Mouse (Mus musculus): ENCODE data around the gene Gpr143.
"Not testable (repeated sequence)": the region's sequence is repeated elsewhere in the genome, so short reads cannot be mapped to it uniquely, and the experiment has no call there.

Gpr143 gene

DNA sequence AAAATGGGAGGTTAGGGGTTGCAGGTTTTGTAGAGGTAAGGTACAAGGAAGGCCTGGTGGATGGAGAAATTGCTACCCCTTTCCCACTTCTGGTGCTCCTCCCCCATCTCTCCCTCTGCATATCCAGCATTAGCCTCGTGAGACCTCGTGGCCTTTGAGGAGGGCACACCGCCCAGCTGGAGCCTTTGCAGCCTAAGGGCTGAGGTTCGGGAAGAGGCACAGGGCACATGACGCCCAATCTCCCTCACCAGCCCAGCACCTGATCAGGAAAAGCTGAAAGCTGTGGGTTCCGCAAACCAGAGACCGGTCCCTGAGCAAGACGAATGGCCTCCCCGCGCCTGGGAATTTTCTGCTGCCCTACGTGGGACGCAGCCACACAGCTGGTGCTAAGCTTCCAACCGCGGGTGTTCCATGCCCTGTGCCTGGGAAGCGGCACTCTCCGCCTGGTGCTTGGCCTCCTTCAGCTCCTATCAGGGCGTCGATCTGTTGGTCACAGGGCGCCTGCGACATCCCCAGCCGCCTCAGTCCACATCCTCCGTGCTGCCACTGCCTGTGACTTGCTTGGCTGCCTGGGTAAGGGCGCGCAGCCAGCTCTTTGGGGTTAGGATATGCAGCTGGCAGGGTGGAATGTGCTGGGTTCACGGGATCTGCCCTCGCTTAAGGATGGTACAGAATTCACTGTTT lies at the start of gene Gpr143:
Gpr143 (plus strand) TSS at position 202 of the 684 bp plus-strand sequence.
- DNase-seq (ENCODE audit: low spot score in 2 of 2): no peak

DNA sequence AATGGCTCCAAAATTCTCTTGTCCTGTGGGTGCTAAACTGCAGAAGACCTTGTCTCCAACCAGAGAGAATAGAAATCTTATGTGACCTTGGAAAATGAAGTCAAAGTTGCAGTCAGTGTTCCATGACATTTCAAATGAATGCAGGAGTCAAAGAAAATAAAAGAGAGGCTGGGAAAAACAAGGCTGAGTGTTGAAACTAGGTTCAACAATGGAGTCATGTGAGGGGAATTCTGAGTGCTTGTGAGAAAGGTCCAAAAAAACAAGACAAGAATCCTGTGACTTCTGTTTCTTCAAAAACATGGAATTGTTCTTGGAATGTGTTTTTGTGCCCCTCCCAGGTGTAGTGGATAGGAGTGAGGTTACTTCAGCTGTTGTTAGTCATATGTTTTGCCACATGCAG lies 46.4 kb upstream of the Gpr143 start:
- DNase-seq (ENCODE audit: low spot score in 2 of 2): no peak

DNA sequence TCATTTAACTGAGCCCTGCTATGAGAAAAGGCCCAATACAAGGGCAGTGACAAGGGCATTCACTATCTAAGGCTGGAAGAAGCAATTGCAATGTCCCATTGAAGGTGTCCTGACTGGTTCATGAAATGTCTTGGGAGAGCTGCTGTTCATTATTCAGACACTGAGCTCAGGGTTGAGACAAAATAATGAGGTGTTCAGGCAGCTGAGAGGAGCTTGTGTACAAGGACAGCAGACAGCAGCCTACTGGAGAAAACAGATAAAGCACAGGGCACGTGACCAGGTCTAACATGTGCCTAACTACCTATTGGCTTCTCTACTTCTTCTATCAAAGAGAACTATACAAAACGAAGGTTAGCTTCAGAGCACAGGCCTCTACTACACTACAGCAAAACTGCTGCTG lies 43.5 kb upstream of the Gpr143 start:
- no peak for DNase-seq (ENCODE audit: low spot score in 2 of 2)

DNA sequence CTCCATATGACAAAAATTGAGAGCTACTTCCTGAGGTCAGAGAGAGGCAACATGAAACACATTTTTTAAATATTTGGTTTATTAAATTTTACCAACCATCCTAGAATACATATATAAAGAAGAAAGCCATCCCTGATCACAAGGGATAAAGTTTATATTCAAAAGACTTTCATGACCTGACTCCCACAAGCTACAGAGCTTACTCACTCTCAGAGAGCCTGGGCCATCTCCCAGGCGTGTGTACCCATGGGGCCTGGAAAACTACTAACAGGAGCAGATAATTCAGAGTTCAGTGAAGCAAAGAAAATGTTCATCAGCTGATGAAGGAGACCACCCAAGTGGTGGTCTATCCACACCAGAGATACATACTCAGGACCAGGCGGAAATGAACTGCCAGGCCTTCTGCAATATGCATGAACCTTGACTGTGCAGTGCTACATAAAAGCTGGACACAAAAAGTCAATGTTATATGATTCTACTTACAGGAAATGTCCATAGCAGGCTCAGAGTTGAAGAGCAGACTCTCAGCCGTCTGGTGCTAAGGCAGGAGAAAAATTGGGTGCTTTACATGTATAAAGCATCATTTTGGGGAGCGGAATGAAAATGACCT lies 42.9 kb upstream of the Gpr143 start:
- no peak for DNase-seq (ENCODE audit: low spot score in 2 of 2)

DNA sequence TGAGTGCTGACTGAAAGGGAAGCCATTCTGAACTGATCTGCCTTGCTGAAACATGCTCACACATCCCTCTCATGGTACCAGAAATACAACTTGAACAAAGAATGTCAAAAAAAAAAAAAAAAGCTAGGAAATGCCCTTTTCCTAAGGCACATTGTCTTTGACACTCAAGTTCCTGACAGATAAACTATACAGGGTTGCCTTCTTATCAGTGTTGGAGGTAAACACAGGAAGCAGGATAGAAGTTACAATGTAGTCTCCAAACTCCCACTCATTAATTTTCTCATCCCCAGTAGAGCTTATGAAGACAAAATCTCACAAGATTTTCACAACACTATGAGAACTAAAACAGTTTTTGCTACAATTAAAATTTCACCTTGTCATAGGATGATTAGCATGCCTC lies 38.1 kb upstream of the Gpr143 start:
- DNase-seq (ENCODE audit: low spot score in 2 of 2): no peak

DNA sequence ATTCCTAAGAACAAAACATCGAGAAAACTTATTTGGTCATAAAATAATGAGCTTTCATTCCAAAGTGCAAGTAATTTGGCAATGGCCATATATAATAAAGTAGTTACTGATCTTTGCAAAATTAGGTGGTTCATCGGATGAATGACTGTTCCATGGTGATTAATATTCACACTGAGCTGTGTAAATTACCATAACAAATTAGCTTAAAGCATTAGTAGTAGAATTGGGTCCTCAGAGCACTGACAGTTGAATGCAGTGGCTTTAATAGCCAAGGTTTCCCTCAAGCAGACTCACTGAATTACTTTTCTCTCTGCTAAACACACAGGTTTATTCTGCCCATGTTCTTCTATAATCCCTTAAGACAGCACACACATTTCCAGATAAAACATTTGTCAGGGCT lies 35.8 kb upstream of the Gpr143 start:
- no peak for DNase-seq (ENCODE audit: low spot score in 2 of 2)

DNA sequence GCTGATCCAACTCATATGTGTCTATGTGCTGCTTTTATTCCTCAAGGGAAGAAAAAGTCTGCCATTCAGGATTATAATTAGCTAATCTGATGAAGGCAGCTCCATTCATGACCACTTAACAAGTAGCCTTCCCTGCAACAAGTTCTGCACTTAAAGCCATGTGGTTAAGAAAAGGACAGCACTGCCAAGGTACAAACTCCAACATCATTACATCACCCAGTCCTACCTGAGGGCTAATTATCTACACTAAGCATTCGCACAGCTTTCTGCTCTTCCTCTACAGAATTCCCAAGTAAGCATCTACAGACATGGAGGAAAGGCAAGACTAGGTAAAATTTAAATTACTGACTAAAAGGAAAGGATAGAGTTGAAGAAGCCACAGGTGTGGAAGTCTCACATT lies 25.9 kb upstream of the Gpr143 start:
- DNase-seq (ENCODE audit: low spot score in 2 of 2): no peak

DNA sequence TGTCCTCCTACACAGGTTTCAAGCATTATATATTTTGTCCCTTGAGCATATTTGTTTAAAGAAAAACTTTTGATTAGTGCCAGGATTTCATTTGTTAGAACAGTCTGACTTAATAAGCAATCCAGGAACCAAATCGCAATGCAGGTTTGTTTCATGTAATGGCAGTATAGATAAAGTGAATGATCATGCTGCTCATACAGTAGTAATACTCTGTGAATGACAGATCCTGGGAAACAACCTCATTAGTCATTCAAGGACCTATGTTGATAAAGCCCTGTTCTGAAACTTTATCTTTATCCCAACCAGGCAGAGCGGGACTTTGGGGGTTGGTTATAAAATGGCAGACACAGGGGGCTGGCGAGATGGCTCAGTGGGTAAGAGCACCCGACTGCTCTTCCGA lies 25.4 kb upstream of the Gpr143 start:
- DNase-seq (ENCODE audit: low spot score in 2 of 2): no peak

DNA sequence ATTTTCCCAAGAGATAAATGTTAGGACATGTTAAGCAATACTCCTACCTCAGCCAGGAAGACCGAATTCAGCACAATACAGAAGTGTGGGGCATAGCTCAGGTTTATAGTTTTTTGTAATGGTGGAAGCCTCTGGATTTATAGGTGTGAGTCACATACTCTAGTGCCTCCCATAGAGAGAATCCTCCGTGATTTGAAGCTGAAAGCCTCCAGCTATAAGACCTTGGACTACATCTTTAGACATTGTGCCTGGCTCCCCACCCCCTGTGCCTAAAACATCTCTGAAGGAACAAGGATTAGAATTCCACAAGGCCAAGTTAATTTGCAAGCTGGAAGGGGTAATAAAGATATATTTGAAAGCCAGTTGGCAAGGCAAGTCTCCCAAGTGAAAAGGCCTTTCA lies 19.3 kb upstream of the Gpr143 start:
- DNase-seq (ENCODE audit: low spot score in 2 of 2): no peak

DNA sequence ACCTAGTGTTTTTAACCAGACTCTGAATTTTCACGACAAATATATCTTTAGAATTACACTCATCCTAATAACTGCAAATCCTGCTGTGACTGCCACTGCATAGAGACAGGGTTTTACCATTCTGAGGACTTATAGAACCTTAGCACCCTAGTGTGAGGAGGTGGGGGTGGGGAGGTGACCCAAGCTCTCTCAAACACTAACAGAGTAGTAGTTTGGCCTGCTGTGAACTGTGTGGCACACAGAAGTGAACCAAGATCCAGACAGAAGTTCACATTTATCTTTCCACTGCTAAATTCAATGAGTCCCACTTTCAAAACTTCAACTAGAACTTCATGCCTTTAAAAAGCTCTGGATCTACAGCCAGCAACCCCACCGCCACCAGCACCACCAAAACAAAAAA lies 18.9 kb upstream of the Gpr143 start:
- DNase-seq (ENCODE audit: low spot score in 2 of 2): no peak

DNA sequence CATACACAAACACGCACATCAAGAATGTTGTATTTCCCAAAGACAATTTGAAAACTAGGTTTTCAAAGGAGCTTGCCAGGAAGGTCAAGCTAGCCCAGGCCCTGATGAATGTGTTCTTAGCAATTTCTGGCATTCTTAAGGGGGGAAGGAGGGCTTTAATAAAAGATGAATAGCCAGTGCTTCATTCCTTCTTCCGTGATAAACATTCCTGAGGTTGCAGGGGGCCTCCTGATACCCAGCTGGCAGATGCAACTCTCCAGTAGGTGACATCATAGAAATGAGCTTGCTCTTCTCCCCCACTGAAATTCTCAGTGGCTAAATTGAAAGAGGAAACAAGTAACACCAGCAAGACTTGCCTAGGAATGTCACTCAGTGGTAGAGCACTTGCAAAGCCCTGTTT lies 17.6 kb upstream of the Gpr143 start:
- DNase-seq (ENCODE audit: low spot score in 2 of 2): no peak

DNA sequence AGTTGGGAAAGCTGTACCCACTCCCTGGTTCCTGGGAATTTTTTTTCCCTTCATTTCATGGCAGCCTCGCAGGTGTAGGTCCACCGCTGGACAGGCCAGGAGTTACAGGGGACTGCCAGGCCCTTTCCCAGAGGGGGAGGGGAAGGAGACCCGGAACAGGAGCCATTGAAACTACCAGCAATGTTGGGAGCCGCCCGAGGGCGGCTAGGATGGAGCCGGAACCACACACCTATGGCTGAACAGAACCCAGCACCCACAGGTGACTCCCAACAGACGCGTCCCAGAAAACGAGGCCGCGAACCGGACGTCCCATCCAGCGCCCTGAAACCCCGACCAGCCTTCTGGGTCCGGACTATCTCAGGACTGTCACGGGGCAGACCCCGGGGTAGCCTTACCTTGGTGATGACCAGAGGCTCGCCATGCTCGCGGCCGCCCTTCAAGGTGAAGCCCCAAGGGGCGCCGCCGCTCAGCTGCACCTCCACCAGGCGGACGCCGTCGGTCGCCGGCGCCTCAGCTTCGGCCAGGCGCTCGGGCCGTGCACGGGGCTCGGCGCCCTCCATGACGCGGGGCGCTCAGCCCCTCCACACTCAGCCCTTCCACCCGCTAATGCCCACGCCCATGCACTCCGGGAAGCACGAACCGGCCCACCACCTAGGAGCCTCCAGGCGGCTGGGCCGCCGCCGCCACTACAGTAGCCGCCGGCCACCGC lies 12.7 kb upstream of the Gpr143 start, which contains the start of gene Shroom2:
Shroom2 (minus strand) TSS at position 575 of the 709 bp plus-strand sequence.
- DNase-seq (ENCODE audit: low spot score in 2 of 2): no peak

DNA sequence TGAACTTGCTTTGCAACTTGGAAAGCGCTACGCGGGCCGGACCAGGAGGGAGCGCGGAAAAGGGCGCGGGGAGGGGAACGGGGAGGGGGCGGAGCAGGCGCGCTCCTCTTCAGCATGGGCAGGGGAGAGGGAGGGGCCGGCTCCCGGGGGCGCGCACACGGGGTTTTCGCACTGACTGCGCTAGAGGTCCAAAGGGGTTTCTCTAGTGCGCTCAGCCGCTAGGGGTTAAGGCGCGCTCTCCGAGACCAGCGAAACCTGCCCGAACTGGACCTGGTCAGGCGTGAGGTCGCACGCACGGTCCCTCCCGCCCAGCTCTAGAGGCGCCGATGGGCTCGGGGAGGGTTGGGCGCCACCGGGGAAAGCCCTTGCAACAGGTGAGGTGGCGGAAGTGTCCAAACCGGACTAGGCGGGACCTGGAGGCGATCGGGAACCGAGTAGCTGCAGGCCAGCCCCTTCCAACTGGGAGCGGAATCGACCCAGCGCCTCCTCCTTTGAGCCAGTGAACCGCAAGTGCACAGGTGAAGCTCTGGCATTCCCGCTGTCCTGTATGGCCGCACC lies 12.0 kb upstream of the Gpr143 start:
- DNase-seq (ENCODE audit: low spot score in 2 of 2): peak; percentile 11 to 59

DNA sequence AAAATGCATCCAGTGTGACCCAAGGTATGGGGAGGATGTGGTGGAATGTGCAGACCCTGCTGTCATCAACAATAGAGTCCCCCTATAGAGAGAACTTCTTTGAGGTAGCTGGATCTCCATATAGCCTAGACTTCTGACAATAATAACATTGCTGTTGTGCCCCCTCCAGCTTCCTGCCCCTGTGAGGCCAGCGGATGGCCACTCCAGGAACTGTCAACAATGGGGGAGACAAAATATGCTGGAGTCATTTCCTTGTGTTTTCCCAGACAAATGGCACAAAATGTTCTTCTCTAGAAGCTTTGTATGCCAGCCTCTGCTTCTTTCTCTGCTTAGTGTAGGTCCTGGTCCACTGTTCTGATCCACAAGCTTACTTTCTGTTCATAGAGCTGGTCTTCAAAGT lies 6.4 kb downstream of the Gpr143 start:
- no peak for DNase-seq (ENCODE audit: low spot score in 2 of 2)

DNA sequence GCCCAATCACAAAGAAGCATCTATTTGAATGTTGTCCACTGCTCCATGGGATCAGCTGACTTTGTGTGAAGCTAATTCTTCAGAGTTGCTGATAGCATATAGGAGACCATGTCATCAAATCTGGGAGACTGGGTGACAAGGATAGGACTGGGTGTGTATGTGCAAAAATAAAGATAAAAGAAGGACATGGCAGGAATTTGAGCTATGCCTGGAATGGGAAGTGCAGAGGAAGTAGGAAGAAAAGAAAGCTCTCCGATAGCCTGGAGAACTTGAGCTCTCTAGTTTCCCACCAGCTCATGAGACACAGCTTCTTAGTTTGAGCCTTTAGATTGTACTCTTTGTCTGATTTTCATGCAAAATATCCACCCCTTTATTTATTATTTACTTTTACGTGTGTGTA lies 6.9 kb downstream of the Gpr143 start:
- DNase-seq (ENCODE audit: low spot score in 2 of 2): no peak

DNA sequence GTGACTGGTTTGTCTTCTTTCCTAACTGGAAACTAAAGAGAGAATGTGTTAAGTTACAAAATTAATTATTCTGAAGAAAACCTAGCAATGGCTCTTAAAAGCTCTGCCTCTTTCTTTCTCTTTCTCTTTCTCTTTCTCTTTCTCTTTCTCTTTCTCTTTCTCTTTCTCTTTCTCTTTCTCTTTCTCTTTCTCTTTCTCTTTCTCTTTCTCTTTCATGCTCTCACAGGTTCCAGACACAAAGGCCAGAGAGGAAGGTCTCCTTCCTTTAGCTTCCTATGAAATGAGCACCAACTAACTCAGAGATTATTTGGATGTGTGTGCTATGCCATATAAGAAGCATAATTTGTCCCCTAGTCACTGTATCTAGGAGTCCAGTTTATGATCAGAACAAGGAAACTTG lies 23.6 kb downstream of the Gpr143 start:
- DNase-seq (ENCODE audit: low spot score in 2 of 2): no peak

DNA sequence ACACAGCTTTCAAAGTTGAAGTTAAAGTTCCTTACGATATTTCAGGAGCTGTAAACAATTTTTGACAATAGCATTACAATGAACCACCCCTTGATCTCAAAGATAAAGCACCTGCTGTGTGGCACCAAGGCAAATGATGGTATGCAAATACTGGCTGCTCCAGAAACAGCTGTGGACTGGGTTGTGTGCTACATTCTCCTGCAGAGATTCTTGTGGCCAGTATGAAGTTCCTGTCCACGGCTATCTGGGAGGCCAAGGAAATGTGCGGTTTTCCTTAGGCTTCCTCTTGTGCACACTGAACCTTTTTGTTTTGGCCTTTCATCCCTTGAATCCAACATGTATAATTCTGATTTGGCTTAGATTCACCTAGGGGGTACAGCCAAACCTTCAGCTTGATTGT lies 31.6 kb downstream of the Gpr143 start:
- no peak for DNase-seq (ENCODE audit: low spot score in 2 of 2)

DNA sequence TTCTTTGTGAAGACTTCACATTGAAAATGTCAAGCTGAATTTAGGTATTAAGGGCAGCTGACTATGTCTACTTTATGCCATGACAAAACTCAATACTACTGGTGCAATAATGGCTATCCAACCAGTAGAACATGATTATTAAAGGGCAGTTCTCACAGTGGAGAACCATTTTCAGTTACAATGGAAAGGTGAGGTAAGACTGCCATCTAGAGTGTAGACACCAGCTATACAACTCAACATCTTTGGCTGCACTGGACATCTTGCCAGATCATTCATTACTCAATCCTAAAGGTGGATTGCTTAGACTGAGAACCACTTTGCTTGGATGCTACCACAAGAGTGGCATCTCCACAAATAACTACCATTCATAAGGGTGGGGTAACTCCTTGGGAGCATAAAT lies 37.3 kb downstream of the Gpr143 start:
- DNase-seq (ENCODE audit: low spot score in 2 of 2): no peak

DNA sequence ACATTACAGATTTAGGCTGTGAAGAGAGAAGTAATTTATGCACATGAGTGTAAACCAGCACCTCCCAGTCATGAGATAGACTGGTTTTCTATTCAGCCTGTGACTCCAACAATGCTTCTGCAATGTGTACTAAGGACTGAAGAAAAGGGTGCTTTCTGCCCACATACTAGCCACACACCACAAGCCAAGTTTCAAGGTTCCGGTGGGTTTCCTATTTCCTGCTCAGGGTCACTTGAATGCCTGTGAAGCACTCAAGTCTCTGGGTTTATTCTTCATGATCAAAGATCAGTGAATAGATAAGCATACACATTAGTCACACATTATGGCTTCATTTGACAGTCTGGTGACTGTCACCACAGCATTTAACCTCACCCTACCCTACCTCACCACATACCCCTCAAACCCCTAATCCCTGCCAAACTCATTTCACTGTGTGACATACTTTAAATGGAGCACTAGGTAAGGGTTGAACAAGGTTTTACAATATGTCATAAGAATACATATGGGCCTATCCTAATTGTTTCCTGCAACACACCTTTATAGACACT lies 49.4 kb downstream of the Gpr143 start:
- DNase-seq (ENCODE audit: low spot score in 2 of 2): not testable (repeated sequence)

DNA sequence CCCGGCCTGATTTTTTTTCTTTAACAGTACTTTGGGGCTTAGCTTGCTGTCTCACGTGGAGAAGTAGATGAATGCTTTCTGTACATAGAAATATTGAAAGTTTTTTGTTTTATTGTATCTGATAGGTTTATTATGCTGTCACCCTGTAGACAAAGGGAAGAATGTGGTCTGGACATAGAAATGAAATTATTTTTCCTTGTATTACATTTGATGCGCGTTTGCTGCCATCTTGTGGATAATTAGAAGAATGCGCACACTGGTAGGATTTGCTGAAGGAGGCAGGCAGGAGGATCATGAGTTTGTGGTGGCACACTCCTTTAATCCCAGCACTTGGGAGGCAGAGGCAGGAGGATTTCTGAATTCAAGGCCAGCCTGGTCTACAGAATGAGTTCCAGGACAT lies 53.2 kb downstream of the Gpr143 start:
- not testable (repeated sequence) for DNase-seq (ENCODE audit: low spot score in 2 of 2)

DNA sequence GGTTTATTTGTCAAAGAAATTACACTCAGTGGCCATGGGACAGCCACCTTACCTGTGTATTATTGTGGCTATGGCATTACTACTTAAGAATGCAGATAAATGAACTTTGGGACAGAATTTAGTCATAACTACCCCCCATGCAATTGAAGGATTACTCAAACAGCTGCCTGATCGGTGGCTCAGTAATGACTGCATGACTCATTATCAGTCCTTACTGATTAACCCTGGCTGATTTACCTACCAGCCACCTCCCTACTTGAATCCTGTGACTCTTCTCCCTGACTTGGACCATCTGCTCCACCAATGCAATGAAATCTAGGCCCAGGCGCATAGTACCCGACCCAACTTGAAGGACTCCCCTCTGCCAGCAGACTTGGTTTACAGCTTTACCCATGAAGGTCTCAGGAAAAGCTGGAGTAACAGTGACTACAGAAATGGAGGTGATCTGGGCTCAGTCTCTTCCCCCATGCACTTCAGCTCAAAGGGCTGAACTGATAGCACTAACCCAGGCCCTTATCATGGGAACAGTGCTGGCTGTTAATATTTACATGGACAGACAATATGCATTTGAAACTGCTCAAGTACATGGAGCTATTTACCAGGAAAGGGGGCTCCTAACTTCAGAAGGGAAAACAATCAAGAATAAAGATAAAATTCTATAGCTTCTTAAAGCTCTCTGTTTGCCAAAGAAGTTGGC lies 73.5 kb downstream of the Gpr143 start:
- DNase-seq (ENCODE audit: low spot score in 2 of 2): no peak
